In genomic region chr10:44450835-44451234, GRCm38 (mm10) we compare ENCODE assay signal across 27 mouse cellular contexts.
"Had no signal": no experiment of that assay in that cellular context is flagged by ENCODE, and none has a peak within 500 bp of the region (broad histone marks: within the 10 kb centered on the region; RNA-seq: fewer than 3 reads in every experiment).

No protein-coding gene starts in this region.

- H3K4me3 ChIP-seq: gastrocnemius, adult 2 months; heart, adult 2 months; heart, embryonic 10.5 days; heart, embryonic 12.5 days; hindbrain, embryonic 10.5 days; hindbrain, embryonic 12.5 days; kidney, embryonic 15.5 days; limb, embryonic 10.5 days; limb, embryonic 12.5 days; liver, embryonic 13.5 days; liver, embryonic 15.5 days had no signal

- H3K27ac ChIP-seq: gastrocnemius, adult 2 months; heart, adult 2 months; heart, embryonic 10.5 days; hindbrain, embryonic 10.5 days; hindbrain, embryonic 12.5 days; hindbrain, embryonic 14.5 days; kidney, embryonic 15.5 days; kidney, postnatal 0 days; limb, embryonic 10.5 days; limb, embryonic 12.5 days; liver, embryonic 13.5 days; liver, embryonic 15.5 days had no signal

- H3K4me1 ChIP-seq: hindbrain, embryonic 10.5 days; hindbrain, embryonic 12.5 days had no signal

- H3K9ac ChIP-seq: heart, embryonic 12.5 days; hindbrain, embryonic 12.5 days; hindbrain, embryonic 14.5 days; kidney, embryonic 15.5 days; limb, embryonic 12.5 days; liver, embryonic 13.5 days; liver, embryonic 15.5 days had no signal

- H3K9me3 ChIP-seq: heart, embryonic 10.5 days; heart, embryonic 12.5 days; hindbrain, embryonic 10.5 days; hindbrain, embryonic 12.5 days; kidney, embryonic 15.5 days; limb, embryonic 10.5 days; limb, embryonic 12.5 days; liver, embryonic 13.5 days; liver, embryonic 15.5 days had no signal

- ATAC-seq: hindbrain, embryonic 16.5 days had no signal

- H3K36me3 ChIP-seq: heart, embryonic 10.5 days; heart, embryonic 12.5 days; hindbrain, embryonic 10.5 days; hindbrain, embryonic 12.5 days; kidney, embryonic 15.5 days; limb, embryonic 10.5 days; limb, embryonic 12.5 days; liver, embryonic 13.5 days; liver, embryonic 15.5 days had no signal

- H3K4me2 ChIP-seq: heart, embryonic 12.5 days; hindbrain, embryonic 12.5 days; hindbrain, embryonic 14.5 days; kidney, embryonic 15.5 days; limb, embryonic 12.5 days; liver, embryonic 11.5 days; liver, embryonic 13.5 days; liver, embryonic 15.5 days had no signal

- DNase-seq: gastrocnemius, adult 2 months; gastrocnemius, postnatal 10 days; gastrocnemius, postnatal 25 days; heart, adult 2 months; heart, postnatal 10 days; heart, postnatal 4 days; kidney, adult 11 months; kidney, adult 2 months; kidney, adult 9 months; kidney, postnatal 14 days; kidney, postnatal 36 days; layer of hippocampus, adult 9-11 months; layer of hippocampus, postnatal 36 days; liver; liver, embryonic 13.5 days had no signal
